Mouse (Mus musculus) neural tube, embryonic 12.5 days (tissue): ENCODE measurements at regions not wholly inside any gene's neighbourhood (a gene's known extent, or its start where the extent isn't known, plus 50 kb on each side); places are given as distances from the start of the nearest gene placed in this dataset.

Source experiments
- ATAC-seq: fragments of 200-750 bp; cut with Nextera tagmentation; 2 replicates; pipeline ENCODE4 v1.8.0; 2017; ENCODE audit warnings: low read depth, mild to moderate bottlenecking, moderate TSS enrichment, moderate library complexity; ENCODE audit not compliant: low FRiP score
- H3K27ac ChIP-seq: fragments of 300-500 bp; sonication (generic); 2 replicates; pipeline ENCODE4 v1.5.1; 2016
- H3K27me3 ChIP-seq: fragments of 300-500 bp; sonication (generic); replicated peaks from 2 replicates; pipeline ENCODE4 v1.6.1; 2016; ENCODE audit warnings: mild to moderate bottlenecking
- H3K36me3 ChIP-seq: fragments of 300-500 bp; sonication (generic); 2 replicates; pipeline ENCODE4 v1.6.1; 2016; ENCODE audit warnings: mild to moderate bottlenecking
- H3K4me1 ChIP-seq: fragments of 300-500 bp; sonication (generic); 2 replicates; pipeline ENCODE4 v1.6.1; 2016
- H3K4me2 ChIP-seq: fragments of 300-500 bp; sonication (generic); replicated peaks from 2 replicates; pipeline ENCODE4 v1.6.1; 2016; ENCODE audit warnings: mild to moderate bottlenecking
- H3K4me3 ChIP-seq: fragments of 300-500 bp; sonication (generic); 2 replicates; pipeline ENCODE4 v1.5.1; 2016
- H3K9ac ChIP-seq: fragments of 300-500 bp; sonication (generic); 2 replicates; pipeline ENCODE4 v1.6.1; 2016; ENCODE audit warnings: mild to moderate bottlenecking
- H3K9me3 ChIP-seq: fragments of 300-500 bp; sonication (generic); 2 replicates; pipeline ENCODE4 v1.6.1; 2016; ENCODE audit warnings: mild to moderate bottlenecking
- WGBS: fragments of 180-500 bp; shearing (Covaris S2); methylation state at CpG from one replicate; pipeline ENCODE4 v1.1.7; 2016; 5-methylcytosine and 5-hydroxymethylcytosine counted together

DNA sequence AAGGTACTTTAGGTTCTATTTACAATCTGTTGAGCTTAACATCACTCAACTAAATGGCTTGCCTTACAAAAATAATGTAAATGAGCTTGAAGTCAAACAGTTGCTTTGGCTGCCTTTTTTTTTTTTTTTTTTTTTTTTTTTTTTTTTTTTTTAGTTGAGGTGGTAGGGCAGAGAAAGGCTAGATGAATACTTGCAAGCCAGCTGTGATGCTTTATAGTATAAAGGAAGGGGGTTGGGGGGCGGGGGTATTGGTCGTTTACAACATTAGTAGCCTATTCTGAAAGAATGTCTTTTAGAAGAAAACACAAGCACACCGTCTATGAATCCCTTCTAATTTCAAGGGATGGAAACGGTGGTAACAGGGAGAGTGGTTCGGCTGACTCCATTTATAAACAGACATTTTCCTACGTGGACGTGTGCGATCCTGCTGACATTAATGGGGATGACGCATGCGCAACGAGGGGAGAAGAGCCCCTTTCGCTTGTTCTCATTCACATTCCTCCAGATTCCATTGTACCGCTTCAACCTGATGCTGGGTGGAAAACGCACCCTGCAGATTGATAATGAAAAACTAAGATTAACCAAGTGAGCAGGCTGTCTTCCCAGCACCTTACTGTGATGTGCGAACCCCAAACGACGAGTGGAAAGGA lies 2779.2 kb upstream of the Gm7489 start:
- 37% methylated on average over 17 of the region's 17 CpGs for WGBS
- ATAC-seq = peak; percentile 69
- no peaks in the 10 kb centered on the region for H3K9me3 ChIP-seq
- H3K4me3 ChIP-seq = no peak overlapping the region; the same call in 1 of the 2 replicates
- H3K9ac ChIP-seq = no peak overlapping the region
- no peaks in the 10 kb centered on the region for H3K36me3 ChIP-seq
- peak overlapping the region; percentile 61 for H3K4me2 ChIP-seq
- no peak overlapping the region for H3K27ac ChIP-seq
- peaks cover 5% of the 10 kb centered on the region; the same call in 1 of the 2 replicates for H3K4me1 ChIP-seq
- H3K27me3 ChIP-seq = no peaks in the 10 kb centered on the region

DNA sequence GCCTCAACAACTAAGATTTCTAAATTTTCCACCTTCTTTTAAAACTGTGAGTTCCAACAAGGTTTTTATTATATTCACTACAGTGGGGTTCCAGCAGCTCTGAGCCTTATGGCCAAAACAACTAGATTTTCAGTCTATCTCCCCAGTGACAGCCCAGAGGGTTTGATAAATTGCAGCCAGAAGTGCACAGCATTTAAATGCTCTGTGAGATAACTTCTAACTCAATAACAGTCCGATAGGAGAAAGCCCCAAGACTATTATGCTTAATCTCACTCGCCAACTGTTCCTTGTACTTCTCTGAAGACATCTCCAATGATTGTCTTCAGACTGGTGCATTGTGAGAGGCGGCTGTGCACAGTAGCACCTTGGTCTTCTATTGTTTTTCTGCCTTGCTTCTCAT lies 2774.5 kb upstream of the Gm7489 start:
- Histone ChIP-seq H3K9me3 (no peaks in the 10 kb centered on the region), H3K27me3 (no peaks in the 10 kb centered on the region), H3K4me3 (no peak overlapping the region), H3K36me3 (no peaks in the 10 kb centered on the region), H3K4me1 (no peaks in the 10 kb centered on the region), H3K4me2 (no peak overlapping the region), H3K27ac (no peak overlapping the region), H3K9ac (no peak overlapping the region)
- WGBS = 81% methylated on average over 3 of the region's 3 CpGs
- ATAC-seq = no peak

DNA sequence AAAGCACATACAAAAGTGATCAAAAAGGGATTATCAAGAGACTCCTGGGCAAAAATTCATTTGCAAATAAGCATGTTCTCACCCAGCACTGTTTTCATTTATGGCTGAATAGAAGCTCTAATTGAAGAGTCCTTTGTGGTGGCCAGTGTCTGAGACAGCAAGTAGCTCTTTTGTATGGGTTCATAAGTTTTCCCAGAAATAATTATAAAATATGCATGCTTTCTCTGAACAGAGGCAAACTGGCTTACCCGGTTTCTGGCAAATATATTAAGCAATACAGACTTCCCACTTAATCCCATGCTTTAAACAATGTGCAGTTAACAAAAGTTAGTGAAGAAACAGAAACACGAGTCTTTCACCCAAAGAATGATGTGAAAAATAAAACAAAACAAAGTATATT lies 2758.8 kb upstream of the Gm7489 start:
- ATAC-seq = no peak
- Histone ChIP-seq H3K4me2 (no peak overlapping the region), H3K27ac (no peak overlapping the region), H3K4me1 (no peaks in the 10 kb centered on the region), H3K9ac (no peak overlapping the region), H3K36me3 (no peaks in the 10 kb centered on the region), H3K9me3 (no peaks in the 10 kb centered on the region), H3K27me3 (no peaks in the 10 kb centered on the region), H3K4me3 (no peak overlapping the region)
- WGBS = 85% methylated on average over 2 of the region's 2 CpGs

DNA sequence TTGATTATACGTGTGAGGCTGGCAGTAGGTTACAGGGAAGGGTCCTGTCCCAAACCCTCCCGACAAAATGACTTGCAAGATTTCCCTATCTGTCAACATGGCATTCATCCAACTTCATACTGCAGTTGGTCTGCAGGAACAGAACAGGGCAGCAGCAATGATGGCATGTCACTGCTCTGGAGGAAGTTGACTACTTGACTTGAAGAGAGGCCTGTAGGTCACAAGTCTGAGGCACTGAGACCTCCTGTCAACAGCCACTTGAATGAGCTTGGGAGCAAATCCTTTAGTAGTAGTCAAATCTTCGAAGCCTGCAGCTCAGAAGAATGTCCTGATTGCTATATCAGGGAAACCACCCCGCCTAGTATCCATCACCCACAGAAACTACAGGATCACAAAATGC lies 2753.7 kb upstream of the Gm7489 start:
- H3K4me3 ChIP-seq = no peak overlapping the region
- no peaks in the 10 kb centered on the region for H3K36me3 ChIP-seq
- no peak for ATAC-seq
- 94% methylated on average over 4 of the region's 4 CpGs for WGBS
- no peaks in the 10 kb centered on the region for H3K9me3 ChIP-seq
- no peaks in the 10 kb centered on the region for H3K27me3 ChIP-seq
- no peak overlapping the region for H3K9ac ChIP-seq
- no peaks in the 10 kb centered on the region for H3K4me1 ChIP-seq
- no peak overlapping the region for H3K27ac ChIP-seq
- H3K4me2 ChIP-seq = no peak overlapping the region

DNA sequence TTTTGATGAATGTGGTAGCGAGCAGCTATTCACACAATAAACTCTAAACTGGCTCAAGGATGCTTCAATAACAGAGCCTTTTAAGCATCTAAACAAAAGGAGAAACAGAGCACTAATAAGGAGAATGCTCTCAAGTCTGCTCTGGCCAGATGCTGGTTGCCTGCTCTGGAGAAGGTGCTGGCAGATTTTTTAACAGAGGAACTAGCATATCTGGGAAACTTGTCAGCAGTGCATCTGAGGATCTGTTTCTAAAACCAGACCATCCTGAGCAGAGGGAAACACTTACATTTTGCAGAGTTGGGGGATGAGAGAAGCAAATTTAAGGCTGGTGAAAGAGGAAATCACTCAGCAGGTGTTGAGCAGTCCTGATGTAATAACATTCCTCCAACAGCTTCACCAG lies 2748.6 kb upstream of the Gm7489 start:
- Histone ChIP-seq H3K36me3 (no peaks in the 10 kb centered on the region), H3K27ac (no peak overlapping the region), H3K4me1 (no peaks in the 10 kb centered on the region), H3K9me3 (no peaks in the 10 kb centered on the region), H3K9ac (no peak overlapping the region), H3K27me3 (no peaks in the 10 kb centered on the region), H3K4me3 (no peak overlapping the region), H3K4me2 (no peak overlapping the region)
- ATAC-seq = no peak
- 47% methylated on average over 1 of the region's 1 CpGs for WGBS

DNA sequence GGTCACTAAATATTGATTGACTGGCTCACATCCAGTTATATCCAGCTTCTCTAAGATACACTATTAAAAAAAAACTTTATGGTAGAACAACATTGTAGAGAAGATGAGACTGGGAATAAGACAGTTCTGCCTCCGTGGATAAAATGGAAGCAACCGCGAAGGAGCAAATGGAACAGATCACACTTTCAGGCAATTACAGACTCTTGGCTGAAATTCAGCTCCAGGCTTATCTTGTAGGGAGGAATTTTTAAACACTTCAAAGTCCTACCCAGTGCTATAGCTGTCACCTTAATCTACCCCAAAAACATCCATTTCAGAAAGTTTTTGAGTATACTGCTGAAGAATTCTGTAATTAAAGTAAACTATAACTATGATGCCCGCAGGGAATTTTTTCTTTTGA lies 2745.2 kb upstream of the Gm7489 start:
- WGBS = 90% methylated on average over 4 of the region's 4 CpGs
- H3K4me1 ChIP-seq = no peaks in the 10 kb centered on the region
- no peak overlapping the region for H3K9ac ChIP-seq
- H3K9me3 ChIP-seq = no peaks in the 10 kb centered on the region
- ATAC-seq = no peak
- no peaks in the 10 kb centered on the region for H3K27me3 ChIP-seq
- H3K4me3 ChIP-seq = no peak overlapping the region
- no peak overlapping the region for H3K4me2 ChIP-seq
- no peak overlapping the region for H3K27ac ChIP-seq
- no peaks in the 10 kb centered on the region for H3K36me3 ChIP-seq

DNA sequence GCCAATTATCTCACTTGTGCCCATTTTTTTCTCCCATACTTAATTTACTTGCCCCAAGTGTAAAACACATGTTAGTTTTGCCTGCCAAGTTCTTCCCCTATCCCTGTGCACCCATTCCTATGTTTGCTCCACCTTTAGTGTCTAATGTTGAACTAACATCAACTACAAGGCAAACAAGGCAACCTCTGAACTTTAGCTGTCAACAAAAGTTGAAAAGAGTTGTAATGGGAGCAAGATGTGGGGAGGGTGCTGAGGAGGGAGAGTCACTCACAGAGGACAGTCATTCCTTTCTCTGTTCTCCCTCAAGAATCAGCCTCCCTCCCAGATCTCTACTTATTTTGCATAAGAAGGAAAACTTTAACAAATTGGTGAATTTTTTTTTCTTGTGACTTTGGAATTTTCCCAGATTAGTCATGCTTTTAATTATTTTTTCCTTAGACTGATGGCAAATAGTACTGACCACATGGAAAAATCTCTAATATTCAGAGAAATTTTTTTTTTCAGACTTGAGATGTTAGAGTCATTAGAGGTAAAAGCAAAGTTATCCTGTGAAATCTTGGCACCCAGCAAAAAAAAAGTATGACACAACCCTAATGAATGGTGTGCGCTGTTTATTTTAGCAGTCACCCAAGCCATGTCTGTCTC lies 2710.6 kb upstream of the Gm7489 start:
- Histone ChIP-seq H3K27me3 (no peaks in the 10 kb centered on the region), H3K9ac (no peak overlapping the region), H3K9me3 (no peaks in the 10 kb centered on the region), H3K4me1 (no peaks in the 10 kb centered on the region), H3K27ac (no peak overlapping the region), H3K4me3 (no peak overlapping the region), H3K36me3 (no peaks in the 10 kb centered on the region), H3K4me2 (no peak overlapping the region)
- ATAC-seq = no peak
- 91% methylated on average over 1 of the region's 1 CpGs for WGBS

DNA sequence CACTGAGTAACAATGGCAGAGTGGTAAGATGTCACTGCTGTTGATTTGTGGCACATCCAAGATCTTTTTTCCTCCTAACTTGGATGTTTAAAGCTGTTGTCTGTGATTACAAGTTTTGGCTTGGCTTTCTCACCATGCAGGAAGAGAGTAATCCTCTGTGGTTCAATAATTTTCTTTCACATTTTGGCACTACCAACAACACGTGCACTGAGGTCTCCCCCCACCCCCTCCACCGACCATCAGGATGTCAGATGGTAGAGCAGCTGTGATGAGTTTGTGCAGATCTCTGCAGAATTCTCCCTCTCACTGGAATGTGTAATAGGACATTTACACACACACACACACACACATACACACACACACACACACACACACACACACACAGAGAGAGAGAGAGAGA lies 2708.2 kb upstream of the Gm7489 start:
- Histone ChIP-seq H3K4me2 (no peak overlapping the region), H3K36me3 (no peaks in the 10 kb centered on the region), H3K4me3 (no peak overlapping the region), H3K9ac (no peak overlapping the region), H3K27me3 (no peaks in the 10 kb centered on the region), H3K4me1 (no peaks in the 10 kb centered on the region), H3K9me3 (no peaks in the 10 kb centered on the region), H3K27ac (no peak overlapping the region)
- no peak for ATAC-seq
- 74% methylated on average over 2 of the region's 2 CpGs for WGBS

DNA sequence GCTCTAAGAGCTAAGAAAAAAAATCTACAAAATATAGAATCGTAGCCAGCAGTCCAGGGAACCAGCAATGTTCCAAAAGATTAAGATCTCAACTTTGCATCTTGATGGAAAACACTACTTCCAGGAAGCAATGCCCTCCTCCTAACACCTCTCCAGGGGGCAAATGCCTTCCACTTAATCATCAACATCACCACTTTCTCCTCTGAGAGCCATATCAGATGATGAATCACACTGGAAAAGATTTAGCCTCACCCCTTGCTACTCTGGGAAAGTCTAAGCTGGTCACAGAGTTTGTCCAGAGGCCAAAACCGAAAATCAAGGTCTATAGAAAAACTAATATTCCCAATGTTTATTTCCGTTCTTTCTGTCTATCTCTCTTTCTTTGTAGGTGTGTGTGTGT lies 2695.6 kb upstream of the Gm7489 start:
- H3K36me3 ChIP-seq = no peaks in the 10 kb centered on the region
- H3K4me1 ChIP-seq = no peaks in the 10 kb centered on the region
- no peaks in the 10 kb centered on the region for H3K9me3 ChIP-seq
- no peaks in the 10 kb centered on the region for H3K27me3 ChIP-seq
- H3K4me3 ChIP-seq = no peak overlapping the region
- no peak overlapping the region for H3K4me2 ChIP-seq
- 83% methylated on average over 3 of the region's 3 CpGs for WGBS
- H3K27ac ChIP-seq = no peak overlapping the region
- no peak overlapping the region for H3K9ac ChIP-seq
- ATAC-seq = no peak

DNA sequence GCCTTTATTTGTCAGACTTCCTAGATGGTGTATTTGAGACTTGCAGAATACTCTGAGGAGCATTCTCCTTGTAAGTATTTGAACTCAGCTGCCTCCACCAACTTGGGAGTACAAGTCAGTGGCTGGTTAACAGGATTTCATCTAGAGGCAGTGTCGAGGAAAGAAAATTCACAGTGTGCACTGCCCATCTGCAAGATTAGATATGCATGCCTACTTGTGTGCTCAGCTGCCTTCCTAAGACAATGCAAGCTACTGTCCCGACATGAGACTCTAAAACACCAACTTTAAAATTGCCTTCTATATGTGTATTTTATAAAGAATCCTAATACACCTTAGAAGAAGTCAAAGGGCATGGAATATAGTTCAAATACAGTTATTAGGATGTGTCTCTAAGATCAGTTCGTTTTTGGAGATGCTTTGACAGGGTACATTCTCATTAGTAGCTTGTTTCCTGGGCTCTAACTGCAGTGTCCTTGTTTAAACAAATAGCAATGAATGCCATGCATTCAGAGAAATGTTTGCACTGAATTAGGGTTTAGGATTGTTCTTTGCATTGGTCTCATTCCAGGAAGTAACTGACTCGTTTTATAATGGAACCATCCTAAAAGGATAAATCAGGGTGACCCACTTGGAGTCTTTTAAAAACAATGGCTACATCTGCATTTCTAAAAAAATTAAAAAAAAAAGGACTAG lies 2687.1 kb upstream of the Gm7489 start:
- H3K4me3 ChIP-seq = no peak overlapping the region
- no peak overlapping the region for H3K27ac ChIP-seq
- no peaks in the 10 kb centered on the region for H3K36me3 ChIP-seq
- WGBS = 42% methylated on average over 4 of the region's 4 CpGs
- no peak overlapping the region for H3K4me2 ChIP-seq
- no peaks in the 10 kb centered on the region for H3K4me1 ChIP-seq
- no peak overlapping the region for H3K9ac ChIP-seq
- no peaks in the 10 kb centered on the region for H3K9me3 ChIP-seq
- no peaks in the 10 kb centered on the region for H3K27me3 ChIP-seq
- no peak for ATAC-seq

DNA sequence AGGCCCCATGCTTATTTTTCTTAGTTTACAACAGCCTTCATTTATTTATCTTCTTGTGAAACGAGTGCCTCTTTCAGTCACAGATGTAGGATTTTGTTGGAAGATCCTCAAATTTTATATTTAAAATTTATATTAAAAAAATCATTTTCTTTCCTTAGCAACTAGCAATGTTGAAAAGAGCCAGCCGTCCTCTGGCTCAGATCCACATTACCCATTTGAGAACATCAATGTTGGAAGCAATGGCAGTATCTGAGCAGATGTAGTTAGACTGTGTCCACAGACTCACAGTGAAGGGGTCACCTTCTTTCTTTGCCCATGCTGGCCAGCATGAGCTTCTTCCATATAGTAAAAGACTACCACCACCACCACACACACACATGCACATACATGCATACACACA lies 2681.4 kb upstream of the Gm7489 start:
- Histone ChIP-seq H3K27ac (no peak overlapping the region), H3K4me3 (no peak overlapping the region), H3K9me3 (no peaks in the 10 kb centered on the region), H3K4me1 (no peaks in the 10 kb centered on the region), H3K36me3 (no peaks in the 10 kb centered on the region), H3K4me2 (no peak overlapping the region), H3K27me3 (no peaks in the 10 kb centered on the region), H3K9ac (no peak overlapping the region)
- no peak for ATAC-seq
- WGBS = 85% methylated on average over 2 of the region's 2 CpGs

DNA sequence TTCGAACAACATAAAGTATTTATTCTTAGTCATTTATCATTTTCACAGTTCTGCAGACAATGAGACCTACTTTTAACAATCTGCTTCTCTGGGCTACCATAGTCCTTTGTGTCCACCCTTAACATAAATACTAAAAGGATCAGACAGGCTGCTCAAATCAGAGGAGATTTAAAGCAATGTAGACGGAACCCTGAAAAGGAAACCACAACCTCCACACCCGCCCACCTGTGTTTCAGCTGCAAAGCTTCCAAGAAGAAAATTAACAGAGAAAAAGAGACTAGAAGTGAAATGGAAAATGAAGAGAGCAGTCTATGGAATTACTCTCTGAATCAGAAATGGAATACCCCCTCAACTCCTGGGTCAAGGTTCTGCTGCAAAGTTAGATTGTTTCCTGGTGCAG lies 2678.7 kb upstream of the Gm7489 start:
- H3K4me2 ChIP-seq = no peak overlapping the region
- ATAC-seq = no peak
- no peaks in the 10 kb centered on the region for H3K9me3 ChIP-seq
- 47% methylated on average over 3 of the region's 3 CpGs for WGBS
- no peak overlapping the region for H3K9ac ChIP-seq
- no peak overlapping the region for H3K4me3 ChIP-seq
- H3K27me3 ChIP-seq = no peaks in the 10 kb centered on the region
- H3K36me3 ChIP-seq = no peaks in the 10 kb centered on the region
- H3K27ac ChIP-seq = no peak overlapping the region
- no peaks in the 10 kb centered on the region for H3K4me1 ChIP-seq

DNA sequence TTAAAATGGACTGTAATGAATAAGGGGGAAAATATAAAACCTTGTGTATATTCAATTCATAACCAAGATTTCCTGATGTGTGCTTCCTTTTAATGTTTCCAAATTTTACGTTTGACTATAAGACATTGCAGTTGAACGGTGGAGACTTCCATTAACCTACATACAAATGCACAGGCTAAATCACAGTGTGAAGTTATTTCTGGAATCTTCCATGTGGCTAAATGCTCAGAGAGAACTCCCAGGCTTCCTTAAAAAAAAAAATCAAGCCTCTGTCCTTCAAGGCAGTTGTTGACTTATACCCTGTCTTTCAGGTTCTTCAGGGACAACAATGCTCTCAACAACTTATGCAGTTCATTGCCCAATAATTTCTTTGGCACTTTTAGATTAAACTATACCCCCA lies 2677.9 kb upstream of the Gm7489 start:
- Histone ChIP-seq H3K4me2 (no peak overlapping the region), H3K27ac (no peak overlapping the region), H3K9me3 (no peaks in the 10 kb centered on the region), H3K27me3 (no peaks in the 10 kb centered on the region), H3K9ac (no peak overlapping the region), H3K4me3 (no peak overlapping the region), H3K4me1 (no peaks in the 10 kb centered on the region), H3K36me3 (no peaks in the 10 kb centered on the region)
- WGBS = 79% methylated on average over 2 of the region's 2 CpGs
- no peak for ATAC-seq
